17 mouse cellular contexts compared by ENCODE assay signal in genomic region chr11:96668367-96668766, GRCm38 (mm10).
"Had no signal": no experiment of that assay in that cellular context is flagged by ENCODE, and none has a peak within 500 bp of the region (broad histone marks: within the 10 kb centered on the region; RNA-seq: fewer than 3 reads in every experiment).

No protein-coding gene starts in this region.

- H3K27ac ChIP-seq: left cerebral cortex, adult 2 months; liver, embryonic 13.5 days; midbrain, embryonic 10.5 days; midbrain, embryonic 13.5 days had no signal

- H3K36me3 ChIP-seq: liver, embryonic 13.5 days; midbrain, embryonic 10.5 days; midbrain, embryonic 13.5 days had no signal

- H3K27me3 ChIP-seq: liver, embryonic 13.5 days; midbrain, embryonic 13.5 days had no signal

- ATAC-seq: midbrain, embryonic 13.5 days; midbrain, embryonic 16.5 days had no signal

- DNase-seq: kidney, adult 18-20 months; kidney, postnatal 10 days; kidney, postnatal 36 days; layer of hippocampus, postnatal 36 days; liver, embryonic 13.5 days; lung, adult 2 months; lung, postnatal 14 days; lung, postnatal 4 days; right cerebral cortex, postnatal 25 days; spleen, adult 18-20 months; thymus, adult 18-20 months; thymus, postnatal 36 days had no signal

- H3K4me3 ChIP-seq: left cerebral cortex, adult 2 months; liver, embryonic 13.5 days; midbrain, embryonic 10.5 days; midbrain, embryonic 13.5 days; myocyte had no signal

- H3K9ac ChIP-seq: liver, embryonic 13.5 days; midbrain, embryonic 13.5 days had no signal

- H3K9me3 ChIP-seq: liver, embryonic 13.5 days; midbrain, embryonic 10.5 days; midbrain, embryonic 13.5 days had no signal

- H3K4me1 ChIP-seq: liver, embryonic 13.5 days; midbrain, embryonic 13.5 days had no signal
